Mouse (Mus musculus): ENCODE data around the gene Rbm15b. TPM values are rescaled to one million over a fixed set of nuclear protein-coding genes. Genes with fewer than 3 reads are reported as not detected.

Rbm15b gene
- polyA plus RNA-seq, 2 experiments from 2014 or later, result 3.2 to 4.4 TPM

- ATAC-seq, result no peak
These were observed 2.9 kb downstream of the Rbm15b start for GRCm38 (mm10) chr9:106884306-106884705.

- ATAC-seq, result no peak
These were observed 4.1 kb downstream of the Rbm15b start for GRCm38 (mm10) chr9:106883085-106883484.

- no peak for ATAC-seq
These were observed 5.1 kb downstream of the Rbm15b start for GRCm38 (mm10) chr9:106882176-106882575.

GRCm38 (mm10) chr9:106881071-106881755 is 6.0 kb downstream of the Rbm15b start:
- ATAC-seq, result no peak

- ATAC-seq, result no peak
These were observed 7.8 kb downstream of the Rbm15b start for GRCm38 (mm10) chr9:106879471-106879870.

GRCm38 (mm10) chr9:106876666-106877065 is 10.6 kb downstream of the Rbm15b start:
- ATAC-seq, result no peak

GRCm38 (mm10) chr9:106874216-106874615 is 13.0 kb downstream of the Rbm15b start:
- ATAC-seq, result no peak

GRCm38 (mm10) chr9:106858036-106858435 is 29.2 kb downstream of the Rbm15b start:
- no peak for ATAC-seq

GRCm38 (mm10) chr9:106856664-106857063 is 30.6 kb downstream of the Rbm15b start:
- ATAC-seq, result no peak

GRCm38 (mm10) chr9:106842800-106843199 is 44.4 kb downstream of the Rbm15b start:
- no peak for ATAC-seq

GRCm38 (mm10) chr9:106840569-106840968 is 46.7 kb downstream of the Rbm15b start:
- ATAC-seq, result no peak

Other genes starting within 250 kb of the Rbm15b start
- gene Grm2, start 231.3 kb downstream of the Rbm15b start, polyA plus RNA-seq (2017; shearing (Covaris generic)), result under 1 TPM in 1 of 2 experiments, not detected in 1; 0.16 TPM
- 10 to 100 TPM; 32.2 to 35.0 TPM for gene Tex264, start 201.5 kb downstream of the Rbm15b start, polyA plus RNA-seq (2017; shearing (Covaris generic))
- gene Rad54l2, start 98.2 kb downstream of the Rbm15b start, polyA plus RNA-seq (2017; shearing (Covaris generic)), result 1 to 10 TPM; 3.4 to 3.7 TPM
- 10 to 100 TPM; 19.8 to 20.4 TPM for gene Dcaf1, start 65.6 kb downstream of the Rbm15b start, polyA plus RNA-seq (2017; shearing (Covaris generic))
- 100 to 1,000 TPM; 150 to 198 TPM for gene Manf, start 4.6 kb upstream of the Rbm15b start, polyA plus RNA-seq (2017; shearing (Covaris generic))

Measured in activated CD4-positive, CD25-positive, alpha-beta regulatory T cell, adult 4 months (primary cell).